Mouse (Mus musculus) thymus, postnatal 10 days (tissue): ENCODE data around the gene Msi2.

Experiments used
- DNase-seq, 2 experiments: peaks; one replicate each; pipeline ENCODE4 v3.0.0; 2021; ENCODE audit warnings: low spot score in 2 of 2

Gene Msi2

DNA sequence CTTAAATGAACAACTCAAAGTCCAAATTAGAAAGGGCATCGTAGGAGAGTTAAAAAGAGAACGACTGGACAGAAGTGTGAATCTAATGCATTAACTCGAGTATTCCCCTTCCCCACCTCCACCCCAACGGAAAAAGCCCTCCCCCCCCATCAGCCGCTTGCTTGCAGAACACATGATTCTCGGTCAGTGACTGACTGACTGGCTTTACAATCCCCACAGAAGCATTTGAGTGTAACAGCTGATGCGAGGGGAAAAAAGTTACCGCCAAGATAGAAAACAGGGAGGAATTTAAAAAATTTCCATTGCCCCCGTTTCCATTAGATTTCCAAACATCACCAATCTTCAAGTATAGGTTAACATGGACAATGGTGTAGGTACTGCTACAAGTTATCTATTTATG lies 4.8 kb downstream of the Msi2 start:
- DNase-seq: no peak

GRCm38 (mm10) chr11:88709876-88710614 lies 8.3 kb downstream of the Msi2 start:
- no peak for DNase-seq

DNA sequence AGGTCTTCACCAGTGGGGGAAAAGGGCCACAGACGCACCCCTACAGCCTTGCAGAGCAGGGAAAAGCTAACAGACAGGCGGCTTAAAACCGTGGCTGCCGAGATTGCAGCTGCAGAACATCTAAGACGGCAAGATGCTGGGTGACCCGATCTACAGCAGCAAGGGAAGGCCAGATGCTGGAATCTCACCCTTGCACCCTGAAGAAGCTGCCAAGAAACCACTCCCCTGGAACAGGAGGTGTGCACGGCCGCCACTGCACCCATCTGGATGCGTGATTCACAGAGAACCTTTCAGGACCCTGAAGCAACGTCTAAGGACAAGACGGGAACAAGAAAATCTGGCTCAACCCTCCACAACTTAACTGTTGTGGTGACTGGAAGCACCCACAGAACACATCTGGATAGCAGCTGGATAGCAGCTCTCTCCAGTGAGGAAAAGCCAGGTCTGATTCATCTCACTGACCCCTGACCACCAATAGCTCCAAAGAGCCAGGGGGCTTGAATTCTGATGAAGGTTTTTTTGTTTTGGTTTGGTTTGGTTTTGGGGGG lies 11.0 kb downstream of the Msi2 start:
- no peak for DNase-seq

GRCm38 (mm10) chr11:88704688-88705087 lies 13.6 kb downstream of the Msi2 start:
- DNase-seq: no peak

DNA sequence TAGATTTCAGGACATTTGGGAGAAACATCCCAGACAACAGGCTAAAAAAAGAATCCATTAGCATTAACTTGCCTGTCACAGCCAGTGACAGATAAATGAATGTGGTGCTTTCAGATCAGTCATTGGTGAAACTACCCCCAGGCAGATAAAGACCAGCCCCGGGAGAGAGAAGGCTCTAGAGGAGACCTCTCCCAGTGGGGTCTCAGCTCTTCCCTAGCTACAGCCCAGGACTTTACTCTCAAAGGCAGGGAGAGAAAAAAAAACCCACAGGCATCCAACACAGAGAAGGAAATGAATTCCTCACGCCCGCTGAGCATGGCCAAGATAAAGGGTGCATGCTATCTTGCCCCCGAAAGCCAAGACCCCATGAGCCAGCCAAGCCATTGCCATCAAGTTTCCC lies 15.1 kb downstream of the Msi2 start:
- DNase-seq: no peak

DNA sequence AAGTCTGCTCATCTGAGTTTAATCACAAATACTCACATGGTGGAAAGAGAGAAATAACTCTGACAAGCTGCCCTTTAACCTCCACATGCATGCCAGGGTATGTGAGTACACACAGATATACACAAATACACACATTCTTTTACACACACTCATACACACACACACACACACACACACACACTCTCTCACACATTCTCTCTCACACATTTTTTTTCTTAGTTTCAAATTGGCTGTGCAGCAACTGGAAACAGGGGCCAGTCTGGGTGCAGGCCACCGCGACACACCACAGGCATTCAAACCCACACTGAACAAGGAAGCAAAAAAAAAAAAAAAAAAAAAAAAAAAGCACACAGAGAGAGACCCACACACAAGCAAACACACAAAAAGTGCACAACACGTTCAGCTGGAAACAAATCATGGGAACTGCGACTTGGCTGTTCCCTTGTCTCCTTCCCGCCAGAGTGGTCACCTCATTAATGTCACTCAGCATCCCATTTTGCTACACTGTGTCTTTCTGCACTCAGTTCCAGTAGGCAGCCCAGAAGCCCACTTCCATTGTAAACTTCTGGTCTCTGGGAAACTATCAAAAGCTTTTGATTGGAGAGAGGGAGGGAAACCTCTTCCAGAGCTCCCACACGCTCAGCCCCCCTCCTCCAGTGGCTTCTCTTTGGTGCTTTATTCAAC lies 16.2 kb downstream of the Msi2 start:
- no peak for DNase-seq

- no peak for DNase-seq
Observed at GRCm38 (mm10) chr11:88701020-88701419, 17.3 kb downstream of the Msi2 start.

DNA sequence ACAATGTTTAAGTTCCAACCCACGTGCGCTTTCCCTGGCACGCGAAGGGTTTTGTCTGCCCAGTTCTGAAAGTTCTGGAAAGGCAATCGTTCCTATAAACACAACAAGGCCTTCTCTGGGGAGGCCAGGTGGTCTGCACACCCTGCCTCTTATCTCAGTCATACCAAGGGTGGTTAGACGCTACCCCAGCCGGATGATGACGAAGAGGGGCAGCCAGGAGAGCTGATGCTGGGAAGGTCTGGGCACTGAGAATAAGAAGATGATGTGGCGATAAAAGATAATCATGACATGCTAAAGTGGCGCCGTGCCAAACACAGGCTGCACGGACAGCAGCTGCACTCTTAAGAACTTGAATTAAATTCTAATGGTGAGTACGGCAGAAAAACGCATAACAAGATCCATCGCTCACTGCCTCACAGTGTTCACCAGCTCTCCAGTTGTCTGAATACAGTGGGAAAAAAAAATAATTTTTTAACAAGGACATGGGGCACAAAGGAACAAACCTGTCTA lies 18.1 kb downstream of the Msi2 start:
- DNase-seq: no peak

DNA sequence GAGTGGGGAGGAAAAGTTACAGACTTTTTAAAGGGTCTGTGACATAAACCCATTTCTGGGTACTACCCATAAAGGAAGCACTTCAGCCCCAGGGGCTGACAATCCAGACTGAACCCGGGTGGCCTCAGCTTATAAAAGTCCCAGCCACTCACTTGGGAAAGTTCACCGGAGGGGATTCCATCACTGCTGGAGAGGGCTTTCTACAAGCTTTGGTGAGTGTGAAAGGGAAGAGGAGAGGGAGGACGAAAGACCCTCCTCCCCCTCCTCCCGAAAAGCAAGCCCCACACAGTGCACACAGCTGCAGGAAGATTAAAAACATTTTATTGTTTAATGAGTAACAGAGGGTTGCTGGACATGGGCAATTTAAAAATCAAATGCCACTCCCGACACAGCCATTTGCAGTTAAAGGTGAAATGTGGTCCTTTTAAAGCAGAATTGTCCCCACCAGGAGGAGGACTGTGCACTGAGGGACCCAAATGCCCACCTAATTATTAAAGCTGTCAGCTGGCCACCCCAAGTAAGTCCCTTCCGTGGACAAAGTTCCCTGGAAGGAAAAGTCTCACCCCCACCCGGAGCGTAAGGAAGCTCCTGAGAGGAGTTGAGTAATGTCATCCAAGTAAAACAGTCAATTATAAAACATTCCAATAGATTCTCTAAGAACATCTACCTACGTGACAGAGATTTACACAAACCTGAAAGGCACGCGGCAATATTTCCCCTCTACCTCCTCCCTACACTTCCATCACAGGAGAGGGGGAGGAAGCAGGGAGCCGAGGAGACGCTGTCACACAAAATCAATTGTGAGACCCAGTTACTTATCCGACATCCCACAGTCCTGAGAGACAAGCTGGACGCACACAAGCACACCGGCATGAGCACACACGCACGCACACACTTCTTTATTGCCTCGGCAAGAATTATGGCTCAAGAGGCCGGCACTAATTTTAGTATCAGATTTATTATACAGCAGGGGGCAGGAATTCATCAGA lies 24.1 kb downstream of the Msi2 start:
- DNase-seq: no peak

DNA sequence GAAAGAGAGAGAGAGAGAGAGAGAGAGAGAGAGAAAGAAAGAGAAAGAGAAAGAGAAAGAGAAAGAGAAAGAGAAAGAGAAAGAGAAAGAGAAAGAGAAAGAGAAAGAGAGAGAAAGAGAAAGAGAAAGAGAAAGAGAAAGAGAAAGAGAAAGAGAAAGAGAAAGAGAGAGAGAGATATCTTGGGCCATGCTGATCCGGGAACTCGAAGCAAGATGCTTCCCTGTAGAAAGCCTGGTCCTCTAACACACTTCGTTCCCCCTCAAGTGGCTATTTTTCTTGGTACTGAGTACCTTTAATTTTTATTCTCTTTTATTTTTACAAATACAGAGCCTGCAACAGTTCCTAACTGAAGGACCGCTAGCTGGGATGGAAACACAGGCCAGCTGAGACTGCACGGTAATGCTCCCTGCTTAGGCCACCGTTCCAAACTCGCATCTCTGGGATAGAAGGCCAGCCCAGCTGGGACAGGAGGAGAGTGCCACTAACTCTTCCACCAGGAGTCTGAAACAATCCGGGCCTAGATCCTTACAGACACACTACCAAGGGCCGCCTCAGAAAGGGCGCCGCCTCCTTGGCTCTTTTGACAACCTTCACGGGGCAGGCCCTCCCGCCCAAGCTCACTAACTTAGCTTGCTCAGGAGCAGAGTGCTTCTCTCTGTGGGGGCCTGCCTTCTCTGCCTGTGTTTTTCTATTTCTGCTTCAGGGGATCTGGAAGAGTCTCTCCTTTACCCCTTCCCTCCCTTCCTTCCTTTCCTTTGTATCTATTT lies 25.1 kb downstream of the Msi2 start:
- DNase-seq: no peak

DNA sequence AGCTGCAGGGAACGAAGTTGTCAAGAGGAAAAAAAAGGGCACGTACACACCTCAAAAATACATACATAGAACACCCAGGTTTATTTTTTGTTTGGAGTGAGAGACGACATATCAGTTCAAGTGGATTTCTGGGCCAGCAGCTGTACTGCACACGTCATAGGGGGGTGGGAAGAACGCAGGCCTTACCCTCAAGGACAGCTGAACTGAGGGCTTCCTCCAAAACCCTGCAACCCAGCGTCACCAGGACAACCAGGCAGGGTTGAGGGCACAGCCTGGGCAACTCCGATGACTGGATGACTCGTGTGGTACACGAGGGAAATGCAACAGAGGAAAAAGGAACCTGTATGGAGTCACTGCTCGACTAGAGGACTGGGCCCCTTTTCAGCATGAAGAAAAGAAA lies 25.9 kb downstream of the Msi2 start:
- DNase-seq: peak; percentile 36 to 38

- DNase-seq: no peak
Observed at GRCm38 (mm10) chr11:88690556-88691287, 27.6 kb downstream of the Msi2 start.

GRCm38 (mm10) chr11:88689831-88690459 lies 28.4 kb downstream of the Msi2 start:
- DNase-seq: no peak

DNA sequence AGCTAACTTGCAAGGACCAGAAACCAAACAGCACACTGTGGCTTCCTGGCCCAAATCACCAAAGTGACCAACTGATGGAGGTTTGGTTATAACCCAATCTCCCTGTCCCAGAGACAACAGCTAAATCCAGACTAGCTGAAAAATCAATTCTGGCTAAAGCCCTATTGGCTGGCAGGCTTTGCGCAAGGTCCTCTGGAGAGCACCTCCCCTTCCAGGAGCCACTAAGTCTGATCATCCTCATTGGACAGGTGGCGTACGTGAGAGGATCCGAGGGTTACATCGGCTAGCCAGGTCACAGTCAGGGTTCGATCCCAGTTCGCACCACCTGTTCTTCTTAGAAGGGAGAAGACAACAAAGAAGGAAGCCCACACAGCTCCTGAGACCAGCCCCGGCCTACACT lies 29.7 kb downstream of the Msi2 start:
- DNase-seq: no peak

DNA sequence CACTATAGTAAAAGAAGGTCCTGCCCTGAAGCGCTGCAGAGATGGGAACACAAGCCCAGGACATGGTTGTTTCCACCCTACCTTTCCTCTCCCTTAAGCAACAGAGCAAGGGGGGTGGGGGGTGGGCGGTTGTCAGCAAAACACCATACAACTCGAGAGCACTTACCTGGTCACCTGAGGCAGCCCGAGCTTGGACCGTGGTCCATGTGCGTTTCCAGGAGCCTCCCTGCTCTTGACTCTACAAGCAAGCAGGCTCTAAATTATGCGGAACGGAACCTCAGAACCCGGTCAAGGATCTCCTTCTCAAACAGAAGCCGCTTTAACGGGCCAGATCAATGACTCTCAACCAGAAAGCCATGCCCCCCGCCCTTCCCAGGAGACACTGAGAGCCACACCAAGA lies 30.6 kb downstream of the Msi2 start:
- DNase-seq: no peak

DNA sequence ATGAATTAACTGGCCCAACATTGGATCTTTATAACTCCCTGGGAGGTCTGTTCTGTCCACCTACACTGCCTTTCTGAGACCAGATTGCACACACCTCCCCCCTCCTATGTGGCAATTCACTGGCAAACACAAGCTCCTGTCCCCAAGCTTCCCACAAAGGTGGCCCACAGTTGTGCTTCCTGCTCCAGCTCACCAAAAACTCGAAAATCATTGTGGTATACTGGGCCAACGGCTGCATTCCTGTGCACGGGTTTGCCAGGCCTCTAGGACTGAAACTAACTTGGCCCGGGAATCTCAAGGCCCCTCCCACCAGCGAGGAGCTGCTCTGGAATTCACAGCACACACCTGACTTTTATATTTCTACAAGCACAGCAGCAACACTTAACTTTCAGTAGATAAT lies 31.3 kb downstream of the Msi2 start:
- no peak for DNase-seq

DNA sequence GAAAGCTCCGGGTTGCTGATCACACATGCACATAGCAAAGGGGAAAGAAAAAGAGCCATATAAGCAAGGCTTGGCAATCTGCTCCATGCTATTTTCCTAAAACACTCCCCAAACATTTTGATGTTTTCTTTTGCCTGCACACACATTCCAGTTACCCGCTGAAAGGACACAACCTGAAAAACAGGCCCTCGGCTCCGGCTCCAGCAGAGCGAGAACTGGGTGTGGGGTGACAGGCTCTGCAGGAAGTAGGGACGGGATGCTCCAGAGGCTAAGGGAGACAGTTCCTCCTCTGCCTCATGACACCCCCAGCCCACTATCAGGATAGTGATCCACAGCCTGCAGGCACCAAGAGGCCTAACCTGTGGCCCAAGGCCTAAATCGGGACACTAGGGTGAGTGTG lies 32.3 kb downstream of the Msi2 start:
- no peak for DNase-seq

GRCm38 (mm10) chr11:88683026-88683770 lies 35.1 kb downstream of the Msi2 start:
- DNase-seq: no peak

GRCm38 (mm10) chr11:88677350-88677749 lies 41.0 kb downstream of the Msi2 start:
- DNase-seq: no peak
